Mouse (Mus musculus) embryonic stem cell, embryonic (primary cell): Measurements from ENCODE around the gene Lef1.

Experiments used
- CTCF ChIA-PET, 4 experiments: fragments of 300-600 bp in 2 of 4; fragments of 350-600 bp in 2 of 4; sonication (Branson Sonifier 250); formaldehyde crosslinking; loops; one replicate each; lab custom pipeline; 2022; ENCODE audit warnings: inconsistent platforms in 2 of 4; lab: Charles Lee
- POLR2A ChIA-PET, 4 experiments: fragments of 300-600 bp in 2 of 4; fragments of 350-600 bp in 2 of 4; sonication (Branson Sonifier 250); formaldehyde crosslinking; loops; one replicate each; lab custom pipeline; 2022; ENCODE audit warnings: antibody characterized with exemption in 4 of 4, inconsistent platforms in 1 of 4; lab: Charles Lee

The Lef1 gene

DNA sequence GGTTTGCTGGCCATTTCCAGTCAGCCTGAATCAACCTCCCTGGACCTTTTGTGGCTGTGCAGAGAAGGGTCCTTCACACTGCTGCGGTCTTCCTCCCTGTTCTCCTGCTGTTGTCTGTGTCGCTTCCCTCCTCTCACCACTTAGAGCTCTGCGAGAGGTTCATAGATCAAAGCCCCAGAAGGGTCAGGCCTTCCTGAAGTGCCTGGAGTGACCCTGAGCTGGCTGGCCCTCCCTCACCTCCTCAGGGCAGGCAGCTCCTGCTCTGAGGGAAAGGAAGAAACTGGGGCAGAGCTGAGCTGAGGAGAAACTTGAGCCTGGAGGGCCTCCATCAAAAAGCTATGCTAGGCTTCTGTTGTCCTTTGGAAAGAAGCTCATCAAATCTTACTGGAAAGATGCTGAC, 45.4 kb downstream of the Lef1 start:
- POLR2A ChIA-PET, result interaction anchor here in 2 of 4 experiments (0.5 to 1.4 kb wide), 7 partner anchors 8 to 328 kb away, joined by 3 to 6 read pairs (median 3); no protein-coding TSS in a partner anchor
- CTCF ChIA-PET, result no interaction called here

GRCm38 (mm10) chr3:131156377-131156776, 46.1 kb downstream of the Lef1 start:
- POLR2A ChIA-PET, result interaction anchor here in 2 of 4 experiments (0.6 to 1.4 kb wide), 9 partner anchors 8 to 193 kb away, joined by 3 to 8 read pairs (median 4); no protein-coding TSS in a partner anchor
- CTCF ChIA-PET, result interaction anchor here in 2 of 4 experiments (0.7 kb wide), 2 partner anchors 11 to 48 kb away, joined by 3 to 4 read pairs; no protein-coding TSS in a partner anchor

DNA sequence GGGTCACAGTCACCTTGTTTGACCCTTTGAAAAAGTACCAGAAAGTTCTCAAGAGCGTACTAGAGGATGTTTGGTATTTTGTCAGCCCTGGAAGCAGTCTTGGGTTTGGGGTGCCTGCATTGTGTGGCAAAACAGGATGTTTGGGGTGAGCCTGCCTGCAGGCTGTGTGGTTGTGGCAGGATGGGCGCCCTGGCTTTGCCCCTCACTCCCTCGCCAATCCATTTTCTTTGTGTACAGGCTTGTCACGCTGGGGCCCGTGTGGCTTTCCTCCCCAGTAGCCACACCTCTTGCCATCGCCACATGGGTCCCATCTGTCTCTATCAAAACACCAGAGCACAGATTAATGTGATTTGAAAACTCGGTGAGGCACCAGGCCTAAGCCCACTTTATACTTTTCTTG, 47.2 kb downstream of the Lef1 start:
- ChIA-PET CTCF (no interaction called here), POLR2A (interaction anchor here in 1 of 4 experiments (0.9 to 1.3 kb wide), 4 partner anchors 14 to 428 kb away, joined by 3 to 5 read pairs (median 3); no protein-coding TSS in a partner anchor)

- CTCF ChIA-PET, result interaction anchor here in 1 of 4 experiments (1.7 kb wide), 1 partner anchor 55 kb away, joined by 5 read pairs; no protein-coding TSS in a partner anchor
These were observed 49.0 kb downstream of the Lef1 start for GRCm38 (mm10) chr3:131159204-131159760.

DNA sequence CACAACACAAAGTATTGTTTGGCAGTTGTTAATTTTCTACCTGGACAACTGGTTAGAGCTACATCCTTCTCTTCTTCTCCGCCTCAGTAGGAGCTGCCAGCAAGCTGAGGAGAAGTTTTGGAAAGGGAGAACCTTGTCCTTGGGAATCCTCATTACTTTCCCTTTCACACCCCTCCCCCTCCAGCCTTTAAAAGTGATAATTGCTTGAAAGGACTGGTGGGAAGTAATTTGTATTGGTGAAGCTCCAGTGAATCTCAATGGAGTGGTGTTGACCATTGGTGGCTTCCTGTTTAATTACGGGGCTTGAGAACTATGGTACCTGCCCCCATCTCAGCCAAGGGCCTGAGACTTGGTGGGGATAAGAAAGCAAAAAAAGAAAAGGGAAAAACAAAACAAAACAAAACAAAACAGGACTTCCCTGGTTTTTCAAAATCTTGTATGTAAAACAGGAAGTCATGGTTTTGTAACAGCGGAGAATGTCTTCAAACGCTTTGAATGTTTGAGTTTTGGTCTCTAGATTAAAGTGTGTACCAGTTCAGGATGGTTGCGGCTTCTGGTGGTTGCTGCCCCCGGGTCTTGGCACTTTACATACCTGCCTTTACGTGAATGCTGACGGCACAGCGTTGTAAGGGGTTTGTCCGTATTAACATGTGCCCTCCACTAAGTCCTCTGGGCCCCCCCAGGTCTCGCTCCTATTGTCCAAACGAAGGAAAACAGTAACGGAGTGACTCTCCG, 49.8 kb downstream of the Lef1 start:
- ChIA-PET POLR2A (no interaction called here), CTCF (interaction anchor here in 1 of 4 experiments (1.7 kb wide), 1 partner anchor 55 kb away, joined by 5 read pairs; no protein-coding TSS in a partner anchor)

More at GRCm38 (mm10) chr3:131159204-131159760, 49.0 kb downstream of the Lef1 start:
- POLR2A ChIA-PET, result no interaction called here

DNA sequence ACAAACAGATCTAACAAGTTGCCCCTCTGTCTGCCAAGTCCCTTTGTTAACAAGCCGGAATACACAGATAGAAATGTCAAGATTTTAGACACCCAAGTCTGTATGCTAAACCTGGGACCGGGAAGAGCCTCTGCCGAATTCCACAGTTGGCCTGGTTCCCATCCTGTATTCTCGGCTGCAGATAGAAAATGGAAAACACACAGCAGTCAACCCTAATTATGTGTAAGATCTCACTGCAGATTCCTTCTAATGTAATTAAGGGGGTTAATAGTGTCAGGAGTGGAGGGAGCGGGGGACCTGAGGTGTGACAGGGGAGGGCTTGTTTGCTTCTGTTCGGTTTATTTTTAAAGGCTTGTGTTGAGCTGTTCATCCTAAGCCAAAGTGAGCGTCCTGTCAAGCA, 50.6 kb downstream of the Lef1 start:
- POLR2A ChIA-PET, result interaction anchor here in 1 of 4 experiments (0.9 kb wide), 1 partner anchor 13 kb away, joined by 3 read pairs; no protein-coding TSS in a partner anchor
- CTCF ChIA-PET, result no interaction called here

DNA sequence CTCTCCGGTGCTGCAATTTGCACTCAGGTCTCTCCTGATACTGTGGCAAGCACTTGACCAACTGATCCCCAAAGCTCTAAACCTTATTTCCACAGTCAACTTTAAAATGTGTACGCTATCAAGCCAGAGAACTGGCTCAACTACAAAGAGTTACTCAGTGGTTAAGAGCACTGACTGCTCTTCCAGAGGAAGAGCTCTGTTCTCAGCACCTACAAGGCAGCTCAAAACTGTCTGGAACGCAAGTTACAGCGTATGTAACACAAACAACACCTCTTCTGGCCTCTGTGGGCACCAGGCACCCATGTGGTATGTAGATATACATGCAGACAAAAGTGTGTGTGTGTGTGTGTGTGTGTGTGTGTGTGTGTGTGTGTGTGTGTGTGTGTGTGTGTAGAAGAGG, 57.5 kb downstream of the Lef1 start:
- ChIA-PET CTCF (interaction anchor here in 1 of 4 experiments (0.6 kb wide), 1 partner anchor 11 kb away, joined by 4 read pairs; no protein-coding TSS in a partner anchor), POLR2A (interaction anchor here in 2 of 4 experiments (0.7 to 1.2 kb wide), 2 partner anchors 23 to 52 kb away, joined by 3 to 6 read pairs; no protein-coding TSS in a partner anchor)

GRCm38 (mm10) chr3:131169161-131169560, 58.9 kb downstream of the Lef1 start:
- ChIA-PET CTCF (interaction anchor here in 1 of 4 experiments (0.7 kb wide), 1 partner anchor 54 kb away, joined by 4 read pairs; no protein-coding TSS in a partner anchor), POLR2A (interaction anchor here in 2 of 4 experiments (0.5 to 1.3 kb wide), 2 partner anchors 10 to 118 kb away, joined by 3 to 5 read pairs; no protein-coding TSS in a partner anchor)

DNA sequence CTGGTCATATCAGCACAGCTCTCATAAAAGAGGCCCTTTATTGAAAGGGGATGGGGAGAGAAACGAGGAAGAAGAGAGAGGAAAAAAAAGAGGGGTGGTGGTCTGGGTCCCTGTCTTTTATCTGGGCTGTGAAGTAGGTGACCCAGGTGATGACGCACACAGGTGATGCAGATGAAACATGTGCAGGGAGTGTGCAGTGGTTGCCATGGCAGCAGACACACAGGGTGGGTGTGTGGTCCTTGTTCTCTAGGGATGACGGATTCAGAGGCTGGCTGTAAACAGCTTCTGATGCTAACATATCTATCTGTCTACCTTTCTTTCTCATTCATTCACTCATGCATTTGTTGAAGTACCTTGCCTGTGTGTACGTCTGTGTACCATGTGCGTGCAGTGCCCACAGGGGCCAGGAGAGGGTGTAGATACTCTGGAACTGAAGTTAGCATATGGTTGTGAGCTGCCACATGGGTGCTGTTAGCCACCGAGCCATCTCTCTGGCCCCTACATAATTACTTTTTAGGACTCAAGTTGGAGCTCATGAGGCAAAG, 59.9 kb downstream of the Lef1 start:
- ChIA-PET POLR2A (interaction anchor here in 2 of 4 experiments (0.7 to 1.2 kb wide), 3 partner anchors 28 to 71 kb away, joined by 3 to 4 read pairs (median 3); no protein-coding TSS in a partner anchor), CTCF (no interaction called here)

DNA sequence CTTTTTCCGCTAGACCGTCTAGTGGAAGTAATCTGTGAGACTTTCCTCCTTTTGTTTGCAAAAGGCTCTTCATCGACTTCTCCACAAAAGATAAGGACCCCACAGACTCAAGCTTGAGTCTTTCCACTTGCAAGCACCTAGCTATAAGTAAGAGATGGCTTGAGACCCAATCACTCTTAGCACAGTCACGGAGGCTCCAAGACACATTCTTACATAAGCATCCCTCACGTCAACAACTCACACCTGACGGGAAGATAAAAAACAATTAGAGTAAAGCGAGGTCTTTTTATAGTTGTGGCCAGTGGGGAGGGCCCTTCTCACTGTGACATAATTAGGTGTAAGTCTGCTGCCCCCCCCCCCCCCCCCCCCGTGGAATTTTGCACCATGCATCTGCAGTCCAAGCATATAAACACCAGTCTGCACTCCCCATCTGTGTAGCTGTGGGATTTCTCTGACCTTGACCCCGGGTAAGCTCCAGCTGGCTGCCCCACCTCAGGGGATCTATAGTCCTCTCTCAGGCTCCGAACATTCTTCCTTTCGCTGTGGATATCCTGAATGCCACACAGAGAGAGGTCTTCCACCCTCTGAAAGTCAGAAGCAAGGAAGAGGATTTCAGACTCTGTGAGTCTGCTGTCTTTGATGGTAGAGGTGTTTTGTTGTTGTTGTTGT, 61.2 kb downstream of the Lef1 start:
- POLR2A ChIA-PET, result interaction anchor here in 3 of 4 experiments (0.6 to 1.3 kb wide), 5 partner anchors 15 to 221 kb away, joined by 3 to 5 read pairs (median 4); no protein-coding TSS in a partner anchor
- CTCF ChIA-PET, result interaction anchor here in 1 of 4 experiments (0.8 kb wide), 1 partner anchor 353 kb away, joined by 3 read pairs; no protein-coding TSS in a partner anchor

DNA sequence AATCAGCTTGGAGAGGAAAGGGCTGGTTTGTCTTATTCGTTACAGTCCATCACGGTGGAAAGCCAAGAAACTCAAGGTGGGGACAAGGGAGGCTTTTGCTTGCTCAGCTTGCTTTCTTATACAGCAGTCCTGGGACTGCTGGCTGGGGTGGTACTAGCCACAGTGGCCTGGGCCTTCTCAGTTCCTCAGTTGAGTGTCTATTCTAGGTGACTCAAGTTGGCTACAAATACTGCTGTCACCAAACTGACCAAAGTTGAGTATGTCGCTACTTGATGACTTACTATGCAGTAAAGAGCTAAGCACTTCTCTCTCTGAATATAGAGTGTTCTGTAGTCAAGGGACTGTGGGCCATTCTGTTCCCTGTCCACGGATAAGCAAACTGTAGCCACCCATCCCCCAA, 62.0 kb downstream of the Lef1 start:
- POLR2A ChIA-PET, result interaction anchor here in 2 of 4 experiments (0.6 to 1.5 kb wide), 2 partner anchors 37 to 205 kb away, joined by 4 read pairs; no protein-coding TSS in a partner anchor
- CTCF ChIA-PET, result no interaction called here

- ChIA-PET POLR2A (no interaction called here), CTCF (no interaction called here)
These were observed 70.7 kb downstream of the Lef1 start for GRCm38 (mm10) chr3:131181006-131181405.

GRCm38 (mm10) chr3:131182158-131182557, 71.9 kb downstream of the Lef1 start:
- CTCF ChIA-PET, result interaction anchor here in 1 of 4 experiments (1.1 kb wide), 1 partner anchor 13 kb away, joined by 3 read pairs; no protein-coding TSS in a partner anchor
- POLR2A ChIA-PET, result interaction anchor here in 1 of 4 experiments (0.6 kb wide), 2 partner anchors 253 to 482 kb away, joined by 3 read pairs; no protein-coding TSS in a partner anchor

GRCm38 (mm10) chr3:131186193-131186592, 75.9 kb downstream of the Lef1 start:
- CTCF ChIA-PET, result interaction anchor here in 1 of 4 experiments (0.6 kb wide), 1 partner anchor 230 kb away, joined by 10 read pairs; no protein-coding TSS in a partner anchor
- POLR2A ChIA-PET, result interaction anchor here in 1 of 4 experiments (1.3 kb wide), 1 partner anchor 14 kb away, joined by 4 read pairs; no protein-coding TSS in a partner anchor

DNA sequence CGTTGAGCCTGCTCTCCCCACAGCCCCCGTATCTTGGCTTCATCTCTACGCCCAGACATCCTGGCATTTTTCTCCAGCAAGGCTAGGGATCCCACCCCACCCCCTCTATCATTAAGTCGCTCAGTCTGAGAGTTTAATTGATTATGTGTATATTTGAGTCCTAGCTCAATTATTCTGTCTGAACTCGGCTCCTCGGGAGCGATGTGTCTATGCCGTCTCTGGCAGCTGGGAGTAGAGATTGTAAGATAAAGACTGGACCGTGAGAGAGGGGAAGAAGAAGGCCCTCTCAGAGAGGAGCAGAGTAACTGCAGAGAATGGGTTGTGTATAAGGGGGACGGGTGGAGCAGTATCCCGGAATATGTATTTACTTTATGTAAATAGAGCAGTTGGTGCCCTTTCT, 80.0 kb downstream of the Lef1 start:
- ChIA-PET CTCF (interaction anchor here in 2 of 4 experiments (0.6 to 1.2 kb wide), 3 partner anchors 24 to 39 kb away, joined by 3 to 5 read pairs (median 4); no protein-coding TSS in a partner anchor), POLR2A (interaction anchor here in 3 of 4 experiments (0.6 to 1.5 kb wide), 4 partner anchors 9 to 86 kb away, joined by 3 to 6 read pairs (median 4); no protein-coding TSS in a partner anchor)

DNA sequence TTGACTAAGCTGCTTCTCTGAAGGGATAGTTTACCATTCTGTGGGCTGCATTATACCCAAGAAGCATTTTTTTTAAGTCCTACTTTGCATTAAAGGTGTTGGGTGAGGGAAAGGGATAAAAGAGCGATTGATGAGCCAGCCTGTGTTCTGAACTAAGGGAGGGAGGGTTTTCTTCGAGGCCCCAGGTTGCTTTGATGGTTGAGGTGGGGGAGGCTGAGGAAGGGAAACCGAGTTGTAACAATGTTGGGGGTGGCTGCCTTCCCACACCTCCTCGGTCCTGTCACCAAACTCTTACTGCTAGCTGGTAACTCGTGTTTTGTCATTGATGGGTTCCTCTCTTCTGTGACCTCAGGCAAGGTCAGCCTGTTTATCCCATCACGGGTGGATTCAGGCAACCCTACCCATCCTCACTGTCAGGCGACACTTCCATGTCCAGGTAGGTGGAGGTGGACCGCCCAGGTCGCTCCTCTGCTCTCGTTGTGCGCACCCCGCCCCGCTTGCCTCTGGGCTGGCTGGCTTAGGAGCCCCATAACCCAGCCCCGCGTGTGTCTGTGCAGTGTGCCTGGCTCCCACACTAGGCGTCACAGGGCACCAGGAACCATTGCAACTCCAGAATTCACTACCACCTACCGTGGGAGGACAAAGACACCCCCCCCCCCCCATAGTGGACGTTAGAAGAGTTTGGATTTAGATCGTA, 80.5 kb downstream of the Lef1 start:
- ChIA-PET CTCF (interaction anchor here in 2 of 4 experiments (0.6 to 1.2 kb wide), 3 partner anchors 24 to 37 kb away, joined by 3 to 4 read pairs (median 3); no protein-coding TSS in a partner anchor), POLR2A (interaction anchor here in 3 of 4 experiments (0.6 to 1.5 kb wide), 4 partner anchors 8 to 87 kb away, joined by 3 to 6 read pairs (median 4); no protein-coding TSS in a partner anchor)

- ChIA-PET POLR2A (interaction anchor here in 1 of 4 experiments (1.5 kb wide), 1 partner anchor 88 kb away, joined by 3 read pairs; no protein-coding TSS in a partner anchor), CTCF (interaction anchor here in 2 of 4 experiments (0.7 to 0.8 kb wide), 2 partner anchors 13 to 28 kb away, joined by 3 to 4 read pairs; no protein-coding TSS in a partner anchor)
These were observed 81.2 kb downstream of the Lef1 start for GRCm38 (mm10) chr3:131191454-131191853.
